Mouse (Mus musculus): ENCODE data around the gene Nucb1. TPM values are rescaled to one million over a fixed set of nuclear protein-coding genes. Genes with fewer than 3 reads are reported as not detected.
"Not testable (repeated sequence)": the region's sequence is repeated elsewhere in the genome, so short reads cannot be mapped to it uniquely, and the experiment has no call there.

Nucb1 gene
- polyA plus RNA-seq, 1 experiment, result 108 TPM

DNA sequence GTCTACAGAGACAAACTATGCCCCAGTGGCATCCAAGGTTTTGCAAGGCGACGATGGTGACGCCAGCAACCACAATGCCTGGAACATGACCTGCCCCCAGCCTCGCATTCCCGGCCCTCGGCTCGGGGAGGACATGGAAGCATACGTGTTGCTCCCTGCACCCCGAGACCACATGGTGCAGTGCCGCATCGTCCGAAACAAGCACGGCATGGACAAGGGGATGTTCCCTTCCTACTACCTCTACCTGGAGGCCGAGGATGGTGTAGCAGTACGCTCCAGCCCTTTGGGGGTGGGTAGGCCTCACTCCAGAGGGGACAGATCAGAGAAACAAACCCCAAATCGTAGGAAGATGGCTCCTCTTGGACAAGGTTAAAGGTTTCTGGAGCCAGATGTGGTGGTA lies 8.4 kb upstream of the Nucb1 start:
- Histone ChIP-seq H3K4me1 (ENCODE audit: control insufficient read depth, insufficient read depth, insufficient read length, low read length) (peaks cover 6% of the 10 kb centered on the region; the same call in 1 of the 2 replicates), H3K27ac (replicated peaks; ENCODE audit: low read depth, low read length) (no peak overlapping the region), H3K4me3 (ENCODE audit: insufficient read depth, low read depth, low read length) (no peak overlapping the region)

DNA sequence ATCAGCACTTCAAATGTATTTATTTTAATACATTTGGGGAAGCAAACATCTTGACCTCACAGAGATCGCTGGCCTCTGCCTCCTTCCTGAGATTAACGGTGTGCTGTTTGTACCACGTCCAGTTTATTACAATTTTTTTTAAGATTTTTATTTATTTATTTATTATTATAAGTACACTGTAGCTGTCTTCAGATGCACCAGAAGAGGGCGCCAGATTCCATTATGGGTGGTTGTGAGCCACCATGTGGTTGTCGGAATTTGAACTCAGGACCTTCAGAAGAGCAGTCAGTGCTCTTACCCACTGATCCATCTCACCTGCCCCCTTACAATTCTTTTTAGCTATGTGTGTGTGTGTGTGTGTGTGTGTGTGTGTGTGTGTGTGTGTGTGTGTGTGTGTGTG lies 6.6 kb upstream of the Nucb1 start:
- H3K27ac ChIP-seq (replicated peaks; ENCODE audit: low read depth, low read length); H3K4me3 ChIP-seq (ENCODE audit: insufficient read depth, low read depth, low read length); H3K4me1 ChIP-seq (ENCODE audit: control insufficient read depth, insufficient read depth, insufficient read length, low read length): not testable (repeated sequence)

DNA sequence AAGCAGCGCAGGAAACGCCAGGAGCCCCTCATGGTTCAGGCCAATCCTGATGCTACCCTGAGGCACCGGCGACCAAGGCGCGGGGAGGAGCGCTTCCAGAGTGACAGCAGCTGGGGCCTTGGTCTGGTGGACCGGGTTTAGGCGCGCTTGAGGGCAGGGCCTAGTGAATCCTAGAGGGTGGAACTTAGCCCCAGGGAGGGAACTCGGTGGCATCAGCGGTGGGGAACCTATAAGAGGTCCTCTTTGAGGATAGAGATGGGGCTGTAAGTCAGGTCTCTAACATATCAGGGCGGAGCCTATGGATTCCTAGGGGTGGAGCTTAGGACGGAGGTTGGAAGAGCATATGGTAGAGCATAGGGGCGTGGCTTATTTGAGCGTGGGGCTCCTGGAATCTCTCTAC lies 5.2 kb upstream of the Nucb1 start:
- H3K4me3 ChIP-seq (ENCODE audit: insufficient read depth, low read depth, low read length), result no peak overlapping the region
- no peak overlapping the region for H3K27ac ChIP-seq (replicated peaks; ENCODE audit: low read depth, low read length)
- no peaks in the 10 kb centered on the region for H3K4me1 ChIP-seq (ENCODE audit: control insufficient read depth, insufficient read depth, insufficient read length, low read length)

DNA sequence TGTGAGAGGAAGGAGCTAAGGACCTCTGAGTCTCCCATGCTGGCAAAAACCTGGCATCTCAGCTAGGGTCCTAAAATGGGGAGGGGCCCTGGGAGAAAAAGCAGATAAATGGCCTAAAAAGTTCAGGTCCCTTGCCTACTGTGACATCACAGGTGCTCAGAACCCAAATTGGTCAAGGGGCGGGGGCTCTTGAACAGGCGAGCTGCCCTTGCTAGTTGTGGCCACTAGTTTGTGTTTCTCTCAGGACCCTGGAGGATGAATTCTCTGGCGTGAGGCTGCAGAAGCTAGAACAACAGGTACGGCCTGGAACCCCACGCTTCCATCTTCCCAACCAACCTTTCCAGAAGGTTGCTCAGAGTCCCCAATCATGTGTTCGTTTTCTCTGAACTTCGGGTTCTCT lies 4.2 kb upstream of the Nucb1 start:
- Histone ChIP-seq H3K4me3 (ENCODE audit: insufficient read depth, low read depth, low read length) (no peak overlapping the region), H3K27ac (replicated peaks; ENCODE audit: low read depth, low read length) (no peak overlapping the region), H3K4me1 (ENCODE audit: control insufficient read depth, insufficient read depth, insufficient read length, low read length) (peaks cover 2% of the 10 kb centered on the region)

DNA sequence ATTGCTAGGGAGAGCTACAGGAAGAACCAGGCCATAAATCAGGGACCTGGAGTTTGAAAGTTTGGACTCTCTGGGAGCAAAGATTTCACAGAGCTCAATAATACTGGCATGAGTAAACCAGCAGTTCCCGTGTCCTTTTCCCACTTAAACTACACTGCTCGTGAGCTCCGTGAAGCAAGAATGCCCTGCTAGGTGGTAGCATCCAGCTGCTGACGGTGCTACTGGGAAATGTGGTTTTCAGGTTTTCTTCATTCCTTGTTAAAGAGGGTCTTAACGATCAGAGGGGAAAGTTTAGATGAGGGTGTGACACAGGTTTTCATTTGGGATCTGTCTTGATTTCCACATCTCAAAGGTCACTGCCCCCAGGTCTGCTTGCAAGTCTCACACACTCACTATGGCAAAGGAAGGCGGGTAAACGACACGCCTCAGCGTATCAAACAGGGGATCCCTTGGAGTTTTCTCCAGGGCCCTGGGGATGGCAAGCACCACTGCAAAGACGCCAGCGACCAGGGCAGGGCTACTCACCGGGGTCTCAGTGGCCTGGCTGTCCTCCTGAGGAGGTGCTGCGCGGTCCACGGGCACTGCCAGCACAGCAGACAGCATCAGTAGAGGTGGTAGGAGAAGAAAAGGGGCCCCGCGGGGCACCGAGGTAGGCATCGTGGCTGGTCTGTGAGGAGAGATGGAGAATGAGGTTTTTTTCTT lies 874 bp downstream of the Nucb1 start:
- Histone ChIP-seq H3K4me3 (ENCODE audit: insufficient read depth, low read depth, low read length) (peak overlapping the region; percentile 90), H3K27ac (replicated peaks; ENCODE audit: low read depth, low read length) (peak overlapping the region; percentile 77), H3K4me1 (ENCODE audit: control insufficient read depth, insufficient read depth, insufficient read length, low read length) (peaks cover 10% of the 10 kb centered on the region)

DNA sequence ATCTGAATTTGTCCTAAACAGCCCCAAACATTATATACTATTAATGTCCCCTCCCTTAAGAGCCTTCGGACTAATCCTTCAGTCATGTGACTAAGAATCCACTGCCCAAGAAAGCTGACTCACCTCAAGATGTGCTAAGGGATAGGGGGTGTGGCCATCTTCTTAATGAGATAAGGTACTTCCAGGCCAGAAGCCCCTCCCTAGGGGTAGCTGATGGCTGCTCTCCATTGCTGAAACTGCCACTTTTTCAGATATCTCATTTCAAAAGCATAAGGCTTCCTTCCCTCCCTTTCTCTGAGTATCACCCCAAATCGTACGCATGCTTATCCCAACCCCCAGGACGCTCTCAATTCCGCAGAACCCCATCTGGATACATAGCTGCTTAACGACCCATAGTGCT lies 1.6 kb downstream of the Nucb1 start:
- no peak overlapping the region for H3K4me3 ChIP-seq (ENCODE audit: insufficient read depth, low read depth, low read length)
- H3K4me1 ChIP-seq (ENCODE audit: control insufficient read depth, insufficient read depth, insufficient read length, low read length), result peaks cover 10% of the 10 kb centered on the region
- no peak overlapping the region for H3K27ac ChIP-seq (replicated peaks; ENCODE audit: low read depth, low read length)

DNA sequence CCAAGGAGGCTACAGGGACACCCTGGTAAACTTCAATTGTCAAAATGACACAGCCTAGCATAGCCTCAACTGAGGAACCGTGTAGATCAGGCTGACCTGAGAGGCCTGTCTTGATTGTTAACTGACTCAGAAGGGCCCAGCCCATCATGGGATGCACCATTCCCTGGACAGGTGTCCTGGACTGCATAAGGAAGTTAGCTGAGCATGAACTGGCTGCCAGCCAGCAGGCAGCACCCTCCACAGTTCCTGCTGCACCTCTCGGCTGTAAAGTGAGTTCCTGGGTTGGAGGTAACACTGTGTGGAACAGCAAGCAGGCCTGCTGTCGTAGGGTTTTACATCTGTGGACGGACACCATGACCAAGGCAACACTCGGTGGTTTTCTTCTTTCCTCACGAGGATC lies 2.6 kb downstream of the Nucb1 start:
- no peak overlapping the region for H3K4me3 ChIP-seq (ENCODE audit: insufficient read depth, low read depth, low read length)
- peaks cover 10% of the 10 kb centered on the region for H3K4me1 ChIP-seq (ENCODE audit: control insufficient read depth, insufficient read depth, insufficient read length, low read length)
- H3K27ac ChIP-seq (replicated peaks; ENCODE audit: low read depth, low read length), result no peak overlapping the region

DNA sequence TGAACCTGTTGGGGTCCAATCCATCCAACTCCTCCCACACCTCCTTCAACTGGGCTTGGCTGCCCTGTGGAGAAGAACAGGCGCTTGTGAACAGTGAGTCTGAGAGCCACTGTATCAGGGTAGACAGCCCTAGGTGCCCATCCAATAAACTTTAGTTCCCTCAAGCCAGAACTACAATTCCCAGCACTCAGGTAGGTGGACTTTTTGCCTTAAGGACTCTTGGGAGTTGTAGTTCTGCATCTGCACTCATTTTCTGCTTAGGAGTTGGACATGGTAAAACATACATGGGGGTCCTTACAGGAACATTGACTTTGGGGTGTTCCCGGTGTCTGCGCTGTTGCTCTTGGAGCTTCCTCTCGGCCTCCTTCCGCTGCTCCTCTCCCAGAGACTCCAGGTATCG lies 11.8 kb downstream of the Nucb1 start:
- H3K27ac ChIP-seq (replicated peaks; ENCODE audit: low read depth, low read length), result no peak overlapping the region
- H3K4me3 ChIP-seq (ENCODE audit: insufficient read depth, low read depth, low read length), result no peak overlapping the region
- H3K4me1 ChIP-seq (ENCODE audit: control insufficient read depth, insufficient read depth, insufficient read length, low read length), result no peaks in the 10 kb centered on the region

DNA sequence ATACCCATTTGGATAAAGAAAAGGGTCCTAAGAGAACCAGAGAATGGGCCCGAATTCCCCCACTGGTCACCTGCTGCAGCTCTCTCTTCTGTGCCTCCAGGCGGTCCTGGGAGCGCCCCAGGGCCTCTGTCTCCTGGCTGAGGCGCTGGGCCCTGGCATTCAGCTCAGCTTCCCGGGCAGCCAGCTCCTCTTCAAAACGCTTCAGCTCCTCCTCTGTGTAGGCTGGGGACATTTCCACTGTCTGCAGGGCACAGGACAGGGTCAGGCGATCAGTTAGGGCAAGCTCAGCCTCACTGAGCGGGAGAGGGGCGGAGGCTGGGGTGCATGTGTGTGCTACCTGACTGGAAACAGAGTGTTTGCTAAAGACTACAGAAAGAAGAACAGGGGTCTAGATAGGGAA lies 15.7 kb downstream of the Nucb1 start:
- Histone ChIP-seq H3K4me1 (ENCODE audit: control insufficient read depth, insufficient read depth, insufficient read length, low read length) (no peaks in the 10 kb centered on the region), H3K4me3 (ENCODE audit: insufficient read depth, low read depth, low read length) (no peak overlapping the region), H3K27ac (replicated peaks; ENCODE audit: low read depth, low read length) (no peak overlapping the region)

DNA sequence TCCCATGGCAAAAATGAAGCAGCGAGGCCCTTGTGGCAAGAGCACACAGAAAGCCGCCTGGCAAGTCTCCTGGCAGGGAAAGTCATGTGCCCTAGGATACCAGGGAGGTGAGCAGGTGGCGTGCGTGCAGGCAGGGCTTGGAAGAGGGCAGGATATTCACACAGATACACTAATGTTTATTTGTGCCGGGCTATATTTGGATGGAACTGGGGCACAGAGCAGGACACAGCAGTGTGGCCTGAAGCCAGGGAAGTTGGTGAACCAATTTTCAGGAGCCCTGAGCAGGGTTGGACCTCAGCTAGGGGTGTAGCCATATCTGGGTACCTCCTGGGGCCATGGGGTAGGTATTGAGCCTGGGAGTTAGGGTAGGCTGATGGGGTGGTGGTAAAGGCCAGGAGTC lies 17.3 kb downstream of the Nucb1 start:
- Histone ChIP-seq H3K27ac (replicated peaks; ENCODE audit: low read depth, low read length) (no peak overlapping the region), H3K4me1 (ENCODE audit: control insufficient read depth, insufficient read depth, insufficient read length, low read length) (no peaks in the 10 kb centered on the region), H3K4me3 (ENCODE audit: insufficient read depth, low read depth, low read length) (no peak overlapping the region)

DNA sequence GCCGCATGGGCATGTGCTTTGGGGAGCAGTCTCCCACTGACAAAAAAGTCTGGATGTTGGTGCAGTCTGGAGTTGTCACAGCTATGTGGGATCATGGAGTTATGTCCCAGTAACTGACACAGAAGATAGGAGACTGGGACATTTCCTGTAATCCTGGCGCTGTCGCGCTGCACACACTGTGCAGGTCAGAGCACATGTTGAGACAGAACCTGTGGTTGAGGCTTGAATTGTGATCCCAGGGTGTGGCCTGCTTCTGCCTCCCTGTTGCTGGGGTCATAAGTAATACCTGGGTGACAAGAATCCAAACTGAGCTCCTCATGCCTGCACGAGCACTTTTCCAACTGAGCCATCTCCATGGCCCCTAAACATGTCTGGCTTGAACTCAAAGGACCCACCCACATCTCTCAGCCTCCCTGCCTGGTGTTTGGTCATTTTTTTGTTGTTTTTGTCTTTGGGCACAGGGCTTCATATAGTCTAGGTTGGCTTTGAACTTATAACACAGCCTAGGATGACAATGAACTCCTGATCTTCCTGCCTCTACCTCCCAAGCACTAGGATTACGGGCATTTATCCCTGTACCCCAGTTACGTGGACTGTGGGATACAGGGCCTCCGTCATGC lies 17.9 kb downstream of the Nucb1 start:
- Histone ChIP-seq H3K4me3 (ENCODE audit: insufficient read depth, low read depth, low read length) (no peak overlapping the region), H3K27ac (replicated peaks; ENCODE audit: low read depth, low read length) (no peak overlapping the region), H3K4me1 (ENCODE audit: control insufficient read depth, insufficient read depth, insufficient read length, low read length) (peaks cover 2% of the 10 kb centered on the region; the same call in 1 of the 2 replicates)

DNA sequence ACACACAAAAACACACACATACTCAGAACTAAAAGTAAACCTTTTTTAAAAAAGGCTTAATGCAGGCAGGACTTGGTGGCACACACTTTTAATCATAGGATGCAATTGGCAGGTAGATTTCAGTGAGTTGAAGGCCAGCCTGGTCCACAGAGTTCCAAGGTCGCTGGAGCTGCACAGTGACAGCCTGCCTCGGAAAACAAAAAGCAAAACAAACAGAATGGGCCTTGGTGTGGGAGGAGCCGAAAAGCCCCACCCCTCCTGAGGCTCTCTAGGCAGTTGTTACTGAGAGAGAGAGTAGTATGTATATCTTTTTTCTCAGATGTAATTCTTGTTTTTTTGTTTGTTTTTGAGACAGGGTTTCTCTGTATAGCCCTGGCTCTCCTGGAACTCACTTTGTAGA lies 18.9 kb downstream of the Nucb1 start:
- no peak overlapping the region for H3K4me3 ChIP-seq (ENCODE audit: insufficient read depth, low read depth, low read length)
- peaks cover 4% of the 10 kb centered on the region; the same call in 1 of the 2 replicates for H3K4me1 ChIP-seq (ENCODE audit: control insufficient read depth, insufficient read depth, insufficient read length, low read length)
- no peak overlapping the region; the same call in 1 of the 2 replicates for H3K27ac ChIP-seq (replicated peaks; ENCODE audit: low read depth, low read length)

DNA sequence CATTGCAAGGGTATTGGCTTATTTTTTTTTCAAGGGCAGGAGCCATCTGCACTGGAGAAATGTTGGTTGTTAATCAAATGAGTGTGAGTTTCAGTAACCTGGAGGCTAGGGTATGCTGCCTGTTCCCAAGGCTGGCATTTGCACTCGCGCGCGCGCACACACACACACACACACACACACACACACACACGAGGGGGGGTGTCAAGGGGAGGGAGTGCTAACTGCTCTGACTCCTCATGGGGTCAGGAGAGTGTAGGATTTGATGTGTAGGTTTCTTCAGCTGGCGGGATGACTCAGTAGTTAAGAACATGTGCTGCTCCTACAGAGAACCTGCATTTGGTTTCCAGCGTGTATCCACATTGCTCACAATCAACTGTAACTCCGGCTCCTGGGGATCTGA lies 19.4 kb downstream of the Nucb1 start:
- Histone ChIP-seq H3K4me3 (ENCODE audit: insufficient read depth, low read depth, low read length) (no peak overlapping the region), H3K4me1 (ENCODE audit: control insufficient read depth, insufficient read depth, insufficient read length, low read length) (peaks cover 4% of the 10 kb centered on the region; the same call in 1 of the 2 replicates), H3K27ac (replicated peaks; ENCODE audit: low read depth, low read length) (no peak overlapping the region; the same call in 1 of the 2 replicates)

DNA sequence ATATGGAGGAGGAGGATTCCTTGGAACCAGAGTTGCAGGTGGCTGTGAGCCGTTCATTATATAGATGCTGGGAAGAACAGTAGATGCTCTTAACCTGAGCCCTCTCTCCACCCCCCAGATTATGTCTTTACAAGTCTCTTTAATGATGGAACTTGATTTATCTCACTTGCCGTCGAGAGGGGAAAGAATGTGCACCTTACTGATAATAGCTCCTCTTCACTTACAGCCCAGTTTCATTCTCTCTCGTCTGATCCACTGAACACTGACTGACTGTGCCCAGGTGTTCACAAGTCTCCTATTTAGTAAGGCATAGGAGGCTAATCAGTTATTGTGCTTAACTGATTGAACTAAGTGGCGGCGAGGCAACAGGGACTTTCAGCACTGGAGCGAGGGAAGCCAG lies 20.6 kb downstream of the Nucb1 start:
- Histone ChIP-seq H3K4me1 (ENCODE audit: control insufficient read depth, insufficient read depth, insufficient read length, low read length) (peaks cover 4% of the 10 kb centered on the region; the same call in 1 of the 2 replicates), H3K4me3 (ENCODE audit: insufficient read depth, low read depth, low read length) (no peak overlapping the region), H3K27ac (replicated peaks; ENCODE audit: low read depth, low read length) (no peak overlapping the region)

DNA sequence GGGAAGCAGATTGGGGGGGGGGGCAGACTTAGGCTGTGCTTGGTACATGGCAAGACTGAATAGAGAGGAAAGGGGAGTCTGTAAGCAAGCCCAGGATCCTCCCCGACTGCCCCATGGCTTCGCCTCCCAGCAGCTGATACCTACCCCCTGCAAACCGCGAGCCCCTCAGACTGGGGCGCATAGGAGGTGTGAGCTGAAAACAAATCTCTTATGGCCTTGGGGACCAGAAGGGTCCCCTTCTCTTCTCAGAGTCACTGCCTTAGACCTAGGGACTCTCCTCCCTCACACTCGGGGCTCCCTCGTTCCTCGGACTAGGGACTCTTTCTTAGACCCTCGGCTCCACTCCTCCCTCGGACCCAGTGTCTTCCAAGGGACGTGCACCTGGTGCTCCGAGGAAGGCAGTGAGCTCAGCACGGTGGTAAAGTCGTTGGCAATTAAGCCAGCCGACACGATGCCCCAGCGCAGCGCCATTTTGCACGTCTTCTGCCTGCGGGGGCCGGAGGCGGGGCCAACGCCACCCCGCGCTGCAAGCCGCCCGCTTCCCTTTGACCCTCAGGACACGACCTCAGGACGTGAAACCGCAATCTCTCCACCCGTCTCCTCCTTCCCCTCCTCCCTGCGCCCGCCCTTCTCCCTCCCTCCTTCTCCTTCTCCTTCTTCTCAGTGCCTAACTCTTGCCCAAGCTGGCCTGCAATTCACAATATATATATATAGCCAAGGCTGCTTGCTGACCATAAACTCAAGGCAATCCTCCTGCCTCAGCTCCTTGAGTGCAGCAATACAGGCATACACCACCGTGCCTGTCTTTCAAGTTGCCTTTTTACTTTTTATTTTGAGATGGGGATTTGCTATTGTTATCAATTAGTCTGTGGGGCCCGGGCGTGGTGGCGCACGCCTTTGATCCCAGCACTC lies 21.7 kb downstream of the Nucb1 start, which contains the start of gene Dhdh:
Gene Dhdh (minus strand): TSS at position 513 of the 912 bp plus-strand sequence.
- Histone ChIP-seq H3K4me3 (ENCODE audit: insufficient read depth, low read depth, low read length) (peak within 1 kb of the TSS; percentile 91), H3K27ac (replicated peaks; ENCODE audit: low read depth, low read length) (peak within 1 kb of the TSS; percentile 82), H3K4me1 (ENCODE audit: control insufficient read depth, insufficient read depth, insufficient read length, low read length) (peaks cover 4% of the 10 kb centered on the region; the same call in 1 of the 2 replicates)

Measured in brown adipose tissue, adult 24 weeks (tissue).